Mouse (Mus musculus) adrenal gland (tissue): Measurements from ENCODE around the gene Ift88.
"Not testable (repeated sequence)": the region's sequence is repeated elsewhere in the genome, so short reads cannot be mapped to it uniquely, and the experiment has no call there.

Source experiments
- intact Hi-C: fragments of 180-260 bp; cut with DNase I; formaldehyde crosslinking; loops from one replicate; pipeline ENCODE4 v1.15.1; 2025

Gene Ift88

GRCm38 (mm10) chr14:57424212-57424561, 325 bp downstream of the Ift88 start:
- intact Hi-C loops, result no loop called here

- intact Hi-C loops, result no loop called here
Observed at GRCm38 (mm10) chr14:57430451-57430850, 6.6 kb downstream of the Ift88 start.

GRCm38 (mm10) chr14:57452516-57452915, 28.7 kb downstream of the Ift88 start:
- intact Hi-C loops, result no loop called here

- intact Hi-C loops, result no loop called here
Observed at GRCm38 (mm10) chr14:57459883-57460282, 36.0 kb downstream of the Ift88 start.

DNA sequence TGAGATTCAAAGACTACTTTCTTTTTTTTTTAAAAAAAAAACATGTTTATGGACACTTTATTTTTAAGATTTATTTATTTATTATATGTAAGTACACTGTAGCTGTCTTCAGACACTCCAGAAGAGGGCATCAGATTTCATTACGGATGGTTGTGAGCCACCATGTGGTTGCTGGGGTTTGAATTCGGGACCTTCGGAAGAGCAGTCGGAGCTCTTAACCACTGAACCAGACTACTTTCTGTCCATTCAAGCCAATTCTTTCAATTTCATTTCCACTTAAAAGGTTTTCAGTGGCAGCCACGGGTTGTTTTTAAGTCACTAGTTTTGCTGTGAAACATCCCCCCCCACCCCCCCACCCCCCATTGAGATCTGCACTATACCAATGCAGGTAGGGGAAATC, 36.5 kb downstream of the Ift88 start:
- intact Hi-C loops, result not testable (repeated sequence)

- intact Hi-C loops, result no loop called here
Observed at GRCm38 (mm10) chr14:57462871-57463270, 39.0 kb downstream of the Ift88 start.

GRCm38 (mm10) chr14:57475057-57475456, 51.2 kb downstream of the Ift88 start:
- intact Hi-C loops, result no loop called here

- intact Hi-C loops, result no loop called here
Observed at GRCm38 (mm10) chr14:57482262-57482661, 58.4 kb downstream of the Ift88 start.

DNA sequence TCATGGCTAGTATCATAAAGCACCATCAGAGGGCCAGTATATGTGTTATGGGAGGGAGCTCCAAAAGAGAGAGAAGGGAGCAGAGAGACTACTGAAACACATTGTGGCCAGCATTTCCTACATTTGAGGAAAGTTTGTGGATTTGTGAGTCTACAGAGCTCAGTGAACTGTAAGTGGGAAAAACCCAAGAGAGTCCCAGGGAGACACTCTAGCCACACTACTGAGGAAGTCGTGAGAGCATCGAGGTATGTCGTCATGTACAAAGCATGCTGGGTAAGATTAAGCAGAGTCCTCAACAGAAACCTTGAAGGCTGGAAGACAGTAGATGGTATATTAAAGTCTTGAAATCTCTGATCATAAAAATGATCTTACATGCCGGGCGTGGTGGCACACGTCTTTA, 60.3 kb downstream of the Ift88 start:
- intact Hi-C loops, result no loop called here

DNA sequence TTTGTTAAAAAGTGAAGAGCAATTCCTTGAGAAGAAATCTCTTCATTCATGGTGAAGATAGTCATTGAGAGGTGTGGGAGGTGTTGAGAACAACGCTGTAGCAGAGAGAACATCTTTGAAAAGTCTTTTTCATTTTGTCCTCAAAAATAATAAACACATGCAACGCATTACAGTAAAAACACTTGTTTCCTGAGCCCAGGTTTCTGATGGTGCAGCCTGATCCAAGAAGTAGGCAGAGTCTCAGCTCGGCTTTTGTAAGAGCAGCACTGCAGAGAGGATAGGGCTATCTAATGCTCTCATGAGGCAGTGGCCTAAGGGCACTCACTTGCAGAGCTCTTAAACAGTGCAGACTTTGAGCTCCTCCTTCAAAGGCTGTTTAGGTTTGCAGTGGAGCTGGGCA, 65.8 kb downstream of the Ift88 start:
- intact Hi-C loops, result no loop called here

DNA sequence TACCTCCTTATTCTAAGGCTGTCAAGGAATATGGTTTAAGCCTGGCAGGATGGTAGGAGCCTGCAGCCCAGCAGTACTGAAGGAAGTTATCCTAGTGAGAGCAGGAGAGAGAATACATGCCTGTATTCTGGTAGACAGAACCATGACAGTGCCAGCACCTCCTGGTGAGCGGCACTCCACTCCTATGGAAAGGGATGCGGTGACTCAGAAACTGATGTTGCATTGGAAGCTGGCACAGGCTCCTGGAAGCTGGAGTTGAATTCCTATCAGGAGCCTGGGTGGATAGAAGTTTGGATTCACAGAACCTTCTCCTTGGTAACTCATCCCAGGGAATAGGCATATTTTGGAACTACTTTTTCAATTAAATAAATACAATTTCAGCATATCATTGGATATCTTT, 70.0 kb downstream of the Ift88 start:
- intact Hi-C loops, result no loop called here

GRCm38 (mm10) chr14:57503729-57504128, 79.9 kb downstream of the Ift88 start:
- intact Hi-C loops, result no loop called here

DNA sequence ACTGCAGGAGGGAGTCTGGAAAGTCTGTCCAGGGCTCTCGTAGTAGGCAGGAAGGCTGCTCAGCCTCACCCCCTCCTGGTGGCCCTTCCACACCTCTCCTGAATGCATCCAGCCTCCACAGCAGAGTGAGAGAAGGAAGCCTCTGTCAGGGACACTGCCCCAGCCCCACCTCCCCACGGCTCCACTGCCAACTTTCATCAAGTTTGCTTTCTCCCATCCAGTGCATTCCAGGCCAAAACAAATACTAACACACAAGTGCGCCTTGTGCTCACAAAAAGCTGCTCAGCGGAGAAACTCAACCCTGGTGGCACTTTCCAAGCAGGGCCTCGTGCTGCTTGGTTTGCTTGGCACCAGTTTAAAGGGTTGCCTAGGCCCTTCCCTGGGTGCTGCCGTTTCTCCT, 85.7 kb downstream of the Ift88 start:
- intact Hi-C loops, result no loop called here

DNA sequence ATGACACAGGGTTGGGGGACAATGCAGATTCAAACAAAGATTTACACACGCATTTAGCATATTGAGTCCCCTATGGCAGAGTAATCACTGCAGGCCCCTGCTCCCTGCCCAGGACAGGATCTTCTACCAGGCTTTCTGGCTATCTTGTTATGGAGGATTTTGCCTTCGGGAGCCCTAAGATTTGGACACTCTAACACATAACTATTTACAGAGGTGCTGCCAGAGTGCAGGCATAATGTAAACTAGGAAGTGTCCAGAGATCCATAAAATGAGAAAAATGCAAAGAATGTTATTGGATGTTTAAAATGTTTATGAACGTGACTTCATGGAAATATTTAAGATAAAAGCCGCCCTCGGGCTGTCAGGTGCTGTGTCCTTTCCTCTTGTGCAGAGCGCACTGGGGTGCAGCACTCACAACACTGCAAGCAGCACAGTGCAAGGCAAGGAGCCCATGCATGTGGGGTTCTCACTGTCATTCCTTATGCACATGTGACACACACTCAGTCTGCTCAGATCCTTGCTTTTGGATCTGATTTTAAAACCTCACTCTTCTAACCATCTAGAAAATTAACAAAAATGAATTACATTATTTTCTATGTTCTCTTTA, 91.4 kb downstream of the Ift88 start:
- intact Hi-C loops, result no loop called here

- intact Hi-C loops, result no loop called here
Observed at GRCm38 (mm10) chr14:57517001-57517400, 93.1 kb downstream of the Ift88 start.

GRCm38 (mm10) chr14:57523762-57524161, 99.9 kb downstream of the Ift88 start:
- intact Hi-C loops, result no loop called here

DNA sequence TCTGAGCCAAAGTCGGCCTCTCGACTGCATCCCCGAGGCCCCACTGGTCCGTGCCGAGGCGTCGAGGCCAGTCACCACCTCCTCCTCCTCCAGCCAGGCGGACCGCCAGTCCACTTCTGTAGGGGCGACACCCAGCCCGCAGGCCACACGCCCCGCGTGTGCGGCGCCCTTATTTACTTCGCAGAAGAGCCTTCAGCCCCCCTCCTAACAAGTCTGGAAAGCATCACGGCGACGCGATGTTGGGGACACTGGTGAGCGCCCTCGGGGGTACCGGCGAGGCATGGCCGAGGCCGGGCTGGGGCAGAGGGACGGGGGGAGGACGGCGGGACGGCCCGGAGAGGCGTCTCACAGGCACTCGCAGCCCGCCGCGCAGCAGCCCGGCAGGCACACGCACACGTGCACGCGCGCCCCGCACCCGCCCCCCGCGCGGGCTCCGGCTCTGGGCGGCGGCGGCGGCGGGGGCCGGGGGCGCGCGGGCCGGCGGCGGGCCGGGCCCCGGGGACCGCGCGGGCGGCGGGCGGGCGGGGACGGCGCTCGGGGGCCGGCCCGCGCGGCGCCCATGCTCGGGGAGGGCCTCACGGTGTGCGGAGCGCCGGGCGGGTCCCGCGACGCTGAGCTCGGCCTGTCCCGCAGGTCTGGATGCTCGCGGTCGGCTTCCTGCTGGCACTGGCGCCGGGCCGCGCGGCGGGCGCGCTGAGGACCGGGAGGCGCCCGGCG, 101.0 kb downstream of the Ift88 start, which contains the start of gene Il17d:
TSS of gene Il17d (plus strand) at position 107 of the 717 bp plus-strand sequence.
- intact Hi-C loops, result no loop called here

DNA sequence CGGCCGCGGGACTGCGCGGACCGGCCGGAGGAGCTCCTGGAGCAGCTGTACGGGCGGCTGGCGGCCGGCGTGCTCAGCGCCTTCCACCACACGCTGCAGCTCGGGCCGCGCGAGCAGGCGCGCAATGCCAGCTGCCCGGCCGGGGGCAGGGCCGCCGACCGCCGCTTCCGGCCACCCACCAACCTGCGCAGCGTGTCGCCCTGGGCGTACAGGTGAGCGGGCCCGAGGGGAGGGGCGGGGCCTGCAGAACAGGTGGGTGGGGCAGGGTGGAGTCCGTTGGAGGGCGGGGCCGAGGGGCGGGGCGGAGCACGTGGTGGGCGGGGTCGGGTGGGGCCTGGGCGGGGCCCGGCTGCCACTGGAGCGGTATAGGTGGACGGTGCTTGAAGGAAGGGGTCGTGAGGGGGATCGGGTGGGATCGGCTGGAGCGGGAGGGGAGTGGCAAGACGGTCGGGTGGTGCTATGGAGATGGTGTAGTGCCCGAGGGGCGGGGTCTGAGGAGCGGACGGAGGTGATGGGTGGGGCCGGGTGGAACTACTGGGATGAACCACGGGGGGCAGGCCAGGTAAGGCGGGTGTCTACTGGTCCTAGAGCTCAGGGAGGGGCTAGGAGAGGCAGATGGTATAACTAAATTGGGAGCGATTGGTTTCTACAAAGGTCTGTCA, 101.7 kb downstream of the Ift88 start:
- intact Hi-C loops, result no loop called here

GRCm38 (mm10) chr14:57526050-57526623, 102.3 kb downstream of the Ift88 start:
- intact Hi-C loops, result no loop called here

DNA sequence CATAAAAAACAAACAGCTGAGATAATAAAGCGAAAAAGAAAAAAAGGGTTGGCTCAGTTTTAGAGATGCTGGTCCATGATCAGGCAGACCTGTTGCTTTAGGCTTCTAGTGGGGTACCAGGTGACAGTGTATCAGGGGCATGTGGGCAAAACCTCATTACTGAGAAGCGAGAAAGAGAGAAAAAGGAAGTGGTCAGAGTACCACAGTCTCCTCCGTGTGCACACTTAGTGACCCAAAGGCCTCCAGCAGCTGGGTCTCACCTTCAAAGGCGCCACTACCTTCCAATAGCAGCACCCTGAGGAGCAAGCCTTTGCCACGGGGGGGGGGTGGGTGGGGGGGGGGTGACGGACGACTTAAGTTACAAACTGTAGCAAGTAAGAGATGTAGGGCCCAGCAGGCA, 103.3 kb downstream of the Ift88 start:
- intact Hi-C loops, result no loop called here

- intact Hi-C loops, result no loop called here
Observed at GRCm38 (mm10) chr14:57527598-57527997, 103.7 kb downstream of the Ift88 start.

GRCm38 (mm10) chr14:57529086-57529785, 105.4 kb downstream of the Ift88 start:
- intact Hi-C loops, result no loop called here
